Mouse (Mus musculus): ENCODE results near the gene Clasp2. TPM values are rescaled to one million over a fixed set of nuclear protein-coding genes. Genes with fewer than 3 reads are reported as not detected.

Clasp2 gene
- polyA plus RNA-seq, 1 experiment from 2014 or later = 12.7 TPM

- no peak overlapping the region for H3K27ac ChIP-seq
- DNase-seq (ENCODE audit: low spot score) (no peak), ATAC-seq (replicated peaks; ENCODE audit: low FRiP score, low read depth) (no peak)
- H3K4me3 ChIP-seq (replicated peaks; ENCODE audit: low read depth, low read length) = no peak overlapping the region
- H3K27me3 ChIP-seq (ENCODE audit: insufficient read depth, low read length) = no peaks in the 10 kb centered on the region
- H3K36me3 ChIP-seq (ENCODE audit: insufficient read depth, low read length) = peaks cover 68% of the 10 kb centered on the region
- WGBS = 96% methylated on average over 8 of the region's 8 CpGs
- no peaks in the 10 kb centered on the region for H3K9me3 ChIP-seq (replicated peaks; ENCODE audit: low read length)
- H3K4me1 ChIP-seq (replicated peaks; ENCODE audit: insufficient read depth, low read length) = no peaks in the 10 kb centered on the region
- TF ChIP-seq CTCF (IDR thresholded peaks at IDR 0.05; ENCODE audit: low read depth) = no peak
- H3K9ac ChIP-seq (ENCODE audit: low read depth, low read length) = no peak overlapping the region
- H3K4me2 ChIP-seq (ENCODE audit: low read length) = no peak overlapping the region
Observed at GRCm38 (mm10) chr9:113964415-113964814, 223.1 kb downstream of the Clasp2 start.

GRCm38 (mm10) chr9:113966838-113967237 lies 225.6 kb downstream of the Clasp2 start:
- Histone ChIP-seq H3K4me1 (replicated peaks; ENCODE audit: insufficient read depth, low read length) (no peaks in the 10 kb centered on the region), H3K27ac (no peak overlapping the region), H3K36me3 (ENCODE audit: insufficient read depth, low read length) (peaks cover 71% of the 10 kb centered on the region), H3K9ac (ENCODE audit: low read depth, low read length) (no peak overlapping the region), H3K4me2 (ENCODE audit: low read length) (no peak overlapping the region), H3K9me3 (replicated peaks; ENCODE audit: low read length) (no peaks in the 10 kb centered on the region), H3K4me3 (replicated peaks; ENCODE audit: low read depth, low read length) (no peak overlapping the region), H3K27me3 (ENCODE audit: insufficient read depth, low read length) (no peaks in the 10 kb centered on the region)
- no peak for TF ChIP-seq CTCF (IDR thresholded peaks at IDR 0.05; ENCODE audit: low read depth)
- 92% methylated on average over 4 of the region's 4 CpGs for WGBS
- DNase-seq (ENCODE audit: low spot score) = no peak
- no peak for ATAC-seq (replicated peaks; ENCODE audit: low FRiP score, low read depth)

- H3K27me3 ChIP-seq (ENCODE audit: insufficient read depth, low read length) = no peaks in the 10 kb centered on the region
- H3K4me1 ChIP-seq (replicated peaks; ENCODE audit: insufficient read depth, low read length) = no peaks in the 10 kb centered on the region
- no peak overlapping the region for H3K4me3 ChIP-seq (replicated peaks; ENCODE audit: low read depth, low read length)
- no peaks in the 10 kb centered on the region for H3K9me3 ChIP-seq (replicated peaks; ENCODE audit: low read length)
- H3K36me3 ChIP-seq (ENCODE audit: insufficient read depth, low read length) = peaks cover 65% of the 10 kb centered on the region
- WGBS = 90% methylated on average over 7 of the region's 7 CpGs
- no peak overlapping the region for H3K9ac ChIP-seq (ENCODE audit: low read depth, low read length)
- DNase-seq (ENCODE audit: low spot score) (no peak), ATAC-seq (replicated peaks; ENCODE audit: low FRiP score, low read depth) (no peak)
- H3K4me2 ChIP-seq (ENCODE audit: low read length) = no peak overlapping the region
- no peak overlapping the region for H3K27ac ChIP-seq
- TF ChIP-seq CTCF (IDR thresholded peaks at IDR 0.05; ENCODE audit: low read depth) = no peak
Observed at GRCm38 (mm10) chr9:113968967-113969366, 227.7 kb downstream of the Clasp2 start.

Other genes with a start within 250 kb of the Clasp2 start
- gene Pdcd6ip, start 33.2 kb upstream of the Clasp2 start, polyA plus RNA-seq (2015; fragmentation: Nextera tagmentation; extraction: Ambion mirVana) = 69.1 and 71.9 TPM in 2 replicates
- 23.7 and 26.1 TPM in 2 replicates for gene Ubp1, start 189.5 kb downstream of the Clasp2 start, polyA plus RNA-seq (2015; fragmentation: Nextera tagmentation; extraction: Ambion mirVana)

Measured in kidney, postnatal 0 days (tissue).